Mouse (Mus musculus) small intestine, adult 2 months (tissue): Measurements from ENCODE around the gene Atg2b. TPM values are rescaled to one million over a fixed set of nuclear protein-coding genes. Genes with fewer than 3 reads are reported as not detected.
A peak's percentile ranks its signal among the peaks of the same experiment; 100 is the strongest.

Source experiments
- H3K27ac ChIP-seq: fragments of 200-500 bp; 2 replicates; pipeline ENCODE4 v1.5.1; 2012; ENCODE audit warnings: low read depth, low read length, control low read depth, inconsistent platforms; ENCODE audit not compliant: insufficient read depth
- H3K27me3 ChIP-seq: fragments of 200-500 bp; 2 replicates; pipeline ENCODE4 v1.6.1; 2012; ENCODE audit warnings: mild to moderate bottlenecking, moderate library complexity, low read length, inconsistent platforms; ENCODE audit not compliant: control insufficient read depth, insufficient read depth
- H3K36me3 ChIP-seq: fragments of 200-500 bp; 2 replicates; pipeline ENCODE4 v1.6.1; 2012; ENCODE audit warnings: mild to moderate bottlenecking, low read length, control low read depth, inconsistent platforms; ENCODE audit not compliant: control insufficient read depth, insufficient read depth
- H3K4me1 ChIP-seq: fragments of 200-500 bp; 2 replicates; pipeline ENCODE4 v1.6.1; 2012; ENCODE audit warnings: low read length, inconsistent platforms, mixed read lengths; ENCODE audit not compliant: control insufficient read depth, insufficient read depth, insufficient read length
- H3K4me3 ChIP-seq: fragments of 200-500 bp; 2 replicates; pipeline ENCODE4 v1.5.1; 2012; ENCODE audit warnings: low read depth, mild to moderate bottlenecking, control low read depth, inconsistent platforms, low read length, moderate library complexity
- CTCF ChIP-seq: fragments of 200-500 bp; IDR thresholded peaks from 2 replicates; pipeline ENCODE4 v1.5.1; 2012; ENCODE audit warnings: low read depth, mild to moderate bottlenecking, control low read depth, inconsistent platforms, low read length, moderate library complexity, mixed read lengths; ENCODE audit not compliant: insufficient replicate concordance, insufficient read length; ENCODE audit errors: extremely low read depth
- POLR2A ChIP-seq: fragments of 200-500 bp; IDR thresholded peaks from 2 replicates; pipeline ENCODE4 v1.6.1; 2012; ENCODE audit warnings: low read depth, mild to moderate bottlenecking, control low read depth, inconsistent platforms, low read length, moderate library complexity
- WGBS: fragments of 180-500 bp; shearing (Covaris S2); methylation state at CpG from one replicate; pipeline ENCODE4 v1.1.7; 2018; 5-methylcytosine and 5-hydroxymethylcytosine counted together
- polyA plus RNA-seq: library from polyadenylated mRNA; depleted of rRNA; stranded (reverse); fragments of >200 nt; gene quantifications from 2 replicates; pipeline ENCODE4 v1.2.3, GENCODE M21; 2012; rRNA removed

Atg2b gene
- 5.6 and 9.8 TPM in 2 replicates for polyA plus RNA-seq

- TF ChIP-seq CTCF (no peak), POLR2A (no peak; the same call in none of the 2 replicates)
- Histone ChIP-seq H3K27ac (peak within 1 kb of the TSS; percentile 77), H3K4me1 (peaks cover 5% of the 10 kb centered on the region), H3K36me3 (peaks cover 1% of the 10 kb centered on the region; the same call in 1 of the 2 replicates), H3K4me3 (peak within 1 kb of the TSS; percentile 90), H3K27me3 (no peaks in the 10 kb centered on the region)
- WGBS: under 1% methylated on average over 73 of the region's 73 CpGs
Observed at GRCm38 (mm10) chr12:105685001-105685691, at the start of gene Atg2b. Atg2b (minus strand) TSS chr12:105685211.

GRCm38 (mm10) chr12:105733370-105734159, 48.6 kb upstream of the Atg2b start:
- WGBS: 70% methylated on average over 9 of the region's 9 CpGs
- TF ChIP-seq POLR2A: no peak
- no peak for TF ChIP-seq CTCF
- no peak overlapping the region for H3K4me3 ChIP-seq
- H3K36me3 ChIP-seq: no peaks in the 10 kb centered on the region
- H3K27me3 ChIP-seq: no peaks in the 10 kb centered on the region
- H3K27ac ChIP-seq: no peak overlapping the region
- H3K4me1 ChIP-seq: peaks cover 2% of the 10 kb centered on the region

GRCm38 (mm10) chr12:105730851-105731460, 45.9 kb upstream of the Atg2b start:
- TF ChIP-seq POLR2A (no peak), CTCF (no peak)
- 55% methylated on average over 6 of the region's 6 CpGs for WGBS
- H3K27me3 ChIP-seq: no peaks in the 10 kb centered on the region

GRCm38 (mm10) chr12:105727964-105728363, 43.0 kb upstream of the Atg2b start:
- Histone ChIP-seq H3K4me3 (no peak overlapping the region), H3K27me3 (no peaks in the 10 kb centered on the region), H3K27ac (no peak overlapping the region), H3K36me3 (no peaks in the 10 kb centered on the region), H3K4me1 (peaks cover 2% of the 10 kb centered on the region)
- TF ChIP-seq POLR2A (no peak), CTCF (peak; percentile 59; the same call in 1 of the 2 replicates)
- WGBS: 40% methylated on average over 8 of the region's 8 CpGs

More at GRCm38 (mm10) chr12:105730851-105731460, 45.9 kb upstream of the Atg2b start:
- Histone ChIP-seq H3K4me3 (no peak overlapping the region), H3K4me1 (peaks cover 2% of the 10 kb centered on the region), H3K27ac (no peak overlapping the region), H3K36me3 (no peaks in the 10 kb centered on the region)

GRCm38 (mm10) chr12:105727268-105727667, 42.3 kb upstream of the Atg2b start:
- no peaks in the 10 kb centered on the region for H3K36me3 ChIP-seq
- H3K4me3 ChIP-seq: no peak overlapping the region
- peaks cover 2% of the 10 kb centered on the region for H3K4me1 ChIP-seq
- H3K27ac ChIP-seq: no peak overlapping the region
- no peaks in the 10 kb centered on the region for H3K27me3 ChIP-seq
- 67% methylated on average over 3 of the region's 3 CpGs for WGBS
- no peak for TF ChIP-seq CTCF
- TF ChIP-seq POLR2A: no peak

- no peak for TF ChIP-seq CTCF
- no peak for TF ChIP-seq POLR2A
- Histone ChIP-seq H3K27ac (no peak overlapping the region), H3K4me1 (peaks cover 1% of the 10 kb centered on the region), H3K36me3 (no peaks in the 10 kb centered on the region), H3K27me3 (no peaks in the 10 kb centered on the region), H3K4me3 (no peak overlapping the region)
- 82% methylated on average over 13 of the region's 13 CpGs for WGBS
Observed at GRCm38 (mm10) chr12:105725736-105726135, 40.7 kb upstream of the Atg2b start.

GRCm38 (mm10) chr12:105724616-105725015, 39.6 kb upstream of the Atg2b start:
- WGBS: 34% methylated on average over 1 of the region's 1 CpGs
- no peaks in the 10 kb centered on the region for H3K36me3 ChIP-seq
- H3K4me3 ChIP-seq: no peak overlapping the region
- no peaks in the 10 kb centered on the region for H3K4me1 ChIP-seq
- H3K27ac ChIP-seq: no peak overlapping the region
- H3K27me3 ChIP-seq: no peaks in the 10 kb centered on the region
- TF ChIP-seq POLR2A (no peak), CTCF (no peak)
